Mouse (Mus musculus) kidney, postnatal 14 days (tissue): Measurements from ENCODE around the gene Cybc1.
A peak's percentile ranks its signal among the peaks of the same experiment; 100 is the strongest.

Experiments
- DNase-seq: peaks from one replicate; pipeline ENCODE4 v3.0.0; 2022; ENCODE audit warnings: mixed read lengths

Cybc1 gene

GRCm38 (mm10) chr11:121204161-121205006 lies 24.7 kb downstream of the Cybc1 start, which contains the start of the genes Hexdc and Ogfod3:
Hexdc (plus strand) TSS chr11:121204433.
Ogfod3 (minus strand) TSS chr11:121204711.
- peak; percentile 97 for DNase-seq

- DNase-seq = no peak
Measured at GRCm38 (mm10) chr11:121203859-121204160, 25.3 kb downstream of the Cybc1 start.

- DNase-seq = peak; percentile 60
Measured at GRCm38 (mm10) chr11:121201436-121202198, 27.5 kb downstream of the Cybc1 start.

- DNase-seq = no peak
Measured at GRCm38 (mm10) chr11:121200781-121201180, 28.3 kb downstream of the Cybc1 start.

GRCm38 (mm10) chr11:121199851-121200250 lies 29.3 kb downstream of the Cybc1 start:
- no peak for DNase-seq

GRCm38 (mm10) chr11:121198622-121199021 lies 30.5 kb downstream of the Cybc1 start:
- DNase-seq = peak; percentile 16

GRCm38 (mm10) chr11:121193415-121193814 lies 35.7 kb downstream of the Cybc1 start:
- no peak for DNase-seq

GRCm38 (mm10) chr11:121192742-121193141 lies 36.4 kb downstream of the Cybc1 start:
- DNase-seq = no peak

GRCm38 (mm10) chr11:121189681-121190080 lies 39.4 kb downstream of the Cybc1 start:
- DNase-seq = peak; percentile 43

GRCm38 (mm10) chr11:121176285-121177270 lies 52.5 kb downstream of the Cybc1 start:
- DNase-seq = peak; percentile 57

- no peak for DNase-seq
Measured at GRCm38 (mm10) chr11:121174234-121174633, 54.9 kb downstream of the Cybc1 start.

- DNase-seq = no peak
Measured at GRCm38 (mm10) chr11:121173203-121173602, 55.9 kb downstream of the Cybc1 start.
